Mouse (Mus musculus) 416B (cell line): Measurements from ENCODE around the gene Crip2.

Experiments
- DNase-seq: peaks from one replicate; pipeline ENCODE4 v3.0.0; 2011; ENCODE audit warnings: low read depth

Gene Crip2

GRCm38 (mm10) chr12:113131601-113132000 lies 8.4 kb upstream of the Crip2 start:
- DNase-seq, result no peak

GRCm38 (mm10) chr12:113132567-113132966 lies 7.5 kb upstream of the Crip2 start:
- DNase-seq, result no peak

GRCm38 (mm10) chr12:113133260-113133659 lies 6.8 kb upstream of the Crip2 start:
- no peak for DNase-seq

- DNase-seq, result no peak
Measured at GRCm38 (mm10) chr12:113133861-113134403, 6.1 kb upstream of the Crip2 start.

- DNase-seq, result no peak
Measured at GRCm38 (mm10) chr12:113134502-113134901, 5.5 kb upstream of the Crip2 start.

- no peak for DNase-seq
Measured at GRCm38 (mm10) chr12:113135401-113135800, 4.6 kb upstream of the Crip2 start.

GRCm38 (mm10) chr12:113136492-113137020 lies 3.5 kb upstream of the Crip2 start:
- no peak for DNase-seq

GRCm38 (mm10) chr12:113137260-113138213 lies 2.5 kb upstream of the Crip2 start:
- DNase-seq, result no peak

- no peak for DNase-seq
Measured at GRCm38 (mm10) chr12:113138291-113138690, 1.7 kb upstream of the Crip2 start.

- DNase-seq, result no peak
Measured at GRCm38 (mm10) chr12:113138901-113139864, 853 bp upstream of the Crip2 start.

- no peak for DNase-seq
Measured at GRCm38 (mm10) chr12:113140616-113141411, 778 bp downstream of the Crip2 start.

GRCm38 (mm10) chr12:113141531-113141973 lies 1.5 kb downstream of the Crip2 start:
- DNase-seq, result no peak

- no peak for DNase-seq
Measured at GRCm38 (mm10) chr12:113142021-113142975, 2.3 kb downstream of the Crip2 start.

- DNase-seq, result peak; percentile 21
Measured at GRCm38 (mm10) chr12:113143164-113143563, 3.1 kb downstream of the Crip2 start.

GRCm38 (mm10) chr12:113144001-113144756 lies 4.1 kb downstream of the Crip2 start:
- peak; percentile 36 for DNase-seq

GRCm38 (mm10) chr12:113144886-113145285 lies 4.8 kb downstream of the Crip2 start:
- DNase-seq, result no peak

GRCm38 (mm10) chr12:113145591-113145990 lies 5.6 kb downstream of the Crip2 start:
- DNase-seq, result no peak

- DNase-seq, result peak; percentile 77
Measured at GRCm38 (mm10) chr12:113146112-113147057, 6.3 kb downstream of the Crip2 start, which contains the start of gene Crip1. TSS of gene Crip1 (plus strand) at chr12:113146316.
